Mouse (Mus musculus) hindbrain, embryonic 12.5 days (tissue): ENCODE results near the gene Dtx1. TPM values are rescaled to one million over a fixed set of nuclear protein-coding genes. Genes with fewer than 3 reads are reported as not detected.

Experiments used
- ATAC-seq: fragments of 200-750 bp; cut with Nextera tagmentation; 2 replicates; pipeline ENCODE4 v1.8.0; 2017; ENCODE audit warnings: moderate TSS enrichment; ENCODE audit not compliant: low FRiP score
- H3K27ac ChIP-seq: fragments of 300-500 bp; sonication (generic); 2 replicates; pipeline ENCODE4 v1.5.1; 2016; ENCODE audit warnings: mild to moderate bottlenecking
- H3K27me3 ChIP-seq: fragments of 300-500 bp; sonication (generic); 2 replicates; pipeline ENCODE4 v1.6.1; 2016; ENCODE audit warnings: mild to moderate bottlenecking
- H3K36me3 ChIP-seq: fragments of 300-500 bp; sonication (generic); 2 replicates; pipeline ENCODE4 v1.6.1; 2016; ENCODE audit warnings: mild to moderate bottlenecking
- H3K4me1 ChIP-seq: fragments of 300-500 bp; sonication (generic); 2 replicates; pipeline ENCODE4 v1.6.1; 2016
- H3K4me2 ChIP-seq: fragments of 300-500 bp; sonication (generic); replicated peaks from 2 replicates; pipeline ENCODE4 v1.6.1; 2016; ENCODE audit warnings: mild to moderate bottlenecking
- H3K4me3 ChIP-seq: fragments of 300-500 bp; sonication (generic); 2 replicates; pipeline ENCODE4 v1.5.1; 2016; ENCODE audit warnings: mild to moderate bottlenecking
- H3K9ac ChIP-seq: fragments of 300-500 bp; sonication (generic); 2 replicates; pipeline ENCODE4 v1.6.1; 2016; ENCODE audit warnings: mild to moderate bottlenecking, moderate library complexity
- H3K9me3 ChIP-seq: fragments of 300-500 bp; sonication (generic); replicated peaks from 2 replicates; pipeline ENCODE4 v1.6.1; 2016; ENCODE audit warnings: mild to moderate bottlenecking
- WGBS: fragments of 180-500 bp; shearing (Covaris S2); methylation state at CpG from one replicate; pipeline ENCODE4 v1.1.7; 2016; 5-methylcytosine and 5-hydroxymethylcytosine counted together
- polyA plus RNA-seq: library from polyadenylated mRNA; unstranded; fragments of >200 nt; fragmentation: Nextera tagmentation; extraction: Ambion mirVana; gene quantifications from 2 replicates; pipeline ENCODE4 v1.2.1, GENCODE M21; 2016

The Dtx1 gene
- 23.0 and 25.6 TPM in 2 replicates for polyA plus RNA-seq

- Histone ChIP-seq H3K9ac (peak within 1 kb of the TSS; percentile 82), H3K27me3 (peaks cover 78% of the 10 kb centered on the region), H3K36me3 (no peaks in the 10 kb centered on the region), H3K4me1 (peaks cover 47% of the 10 kb centered on the region), H3K27ac (peak within 1 kb of the TSS; percentile 79), H3K4me3 (peak within 1 kb of the TSS; percentile 54), H3K4me2 (peak within 1 kb of the TSS; percentile 90), H3K9me3 (no peaks in the 10 kb centered on the region)
- 21% methylated on average over 3 of the region's 3 CpGs for WGBS
- no peak for ATAC-seq
Measured at GRCm38 (mm10) chr5:120711827-120712226, at the start of gene Dtx1. Dtx1 (minus strand) TSS chr5:120711927.

- 88% methylated on average over 4 of the region's 4 CpGs for WGBS
- Histone ChIP-seq H3K36me3 (no peaks in the 10 kb centered on the region), H3K9ac (no peak overlapping the region), H3K4me2 (no peak overlapping the region), H3K27me3 (peaks cover 2% of the 10 kb centered on the region; the same call in 1 of the 2 replicates), H3K27ac (no peak overlapping the region), H3K4me1 (no peaks in the 10 kb centered on the region), H3K9me3 (no peaks in the 10 kb centered on the region), H3K4me3 (no peak overlapping the region)
- no peak for ATAC-seq
Measured at GRCm38 (mm10) chr5:120754215-120754614, 42.5 kb upstream of the Dtx1 start.

GRCm38 (mm10) chr5:120752786-120753185, 41.1 kb upstream of the Dtx1 start:
- H3K27ac ChIP-seq, result no peak overlapping the region
- no peak overlapping the region for H3K9ac ChIP-seq
- no peak overlapping the region for H3K4me3 ChIP-seq
- no peaks in the 10 kb centered on the region for H3K4me1 ChIP-seq
- H3K27me3 ChIP-seq, result 0 out of 2 replicates have a peak, but pooled peaks cover 2% of the 10 kb centered on the region
- H3K4me2 ChIP-seq, result no peak overlapping the region
- ATAC-seq, result no peak
- no peaks in the 10 kb centered on the region for H3K36me3 ChIP-seq
- 78% methylated on average over 3 of the region's 3 CpGs for WGBS
- H3K9me3 ChIP-seq, result no peaks in the 10 kb centered on the region

GRCm38 (mm10) chr5:120751206-120751605, 39.5 kb upstream of the Dtx1 start:
- no peak overlapping the region for H3K27ac ChIP-seq
- 0 out of 2 replicates have a peak, but pooled peaks cover 2% of the 10 kb centered on the region for H3K27me3 ChIP-seq
- H3K4me2 ChIP-seq, result no peak overlapping the region
- WGBS, result 78% methylated on average over 3 of the region's 3 CpGs
- H3K36me3 ChIP-seq, result no peaks in the 10 kb centered on the region
- no peak overlapping the region for H3K9ac ChIP-seq
- no peak for ATAC-seq
- H3K4me3 ChIP-seq, result no peak overlapping the region
- no peaks in the 10 kb centered on the region for H3K9me3 ChIP-seq
- no peaks in the 10 kb centered on the region for H3K4me1 ChIP-seq

- 67% methylated on average over 5 of the region's 5 CpGs for WGBS
- Histone ChIP-seq H3K27ac (no peak within 1 kb of the TSS), H3K4me2 (no peak within 1 kb of the TSS), H3K36me3 (no peaks in the 10 kb centered on the region), H3K27me3 (no peaks in the 10 kb centered on the region), H3K9ac (no peak within 1 kb of the TSS), H3K4me3 (no peak within 1 kb of the TSS), H3K9me3 (no peaks in the 10 kb centered on the region), H3K4me1 (no peaks in the 10 kb centered on the region)
- no peak for ATAC-seq
Measured at GRCm38 (mm10) chr5:120749688-120750087, 38.0 kb upstream of the Dtx1 start, which contains the start of gene Oas2. Oas2 (minus strand) TSS chr5:120749853.

GRCm38 (mm10) chr5:120746451-120746850, 34.7 kb upstream of the Dtx1 start:
- Histone ChIP-seq H3K27ac (no peak overlapping the region), H3K9me3 (no peaks in the 10 kb centered on the region), H3K4me2 (no peak overlapping the region), H3K4me1 (no peaks in the 10 kb centered on the region), H3K9ac (no peak overlapping the region), H3K4me3 (no peak overlapping the region), H3K36me3 (no peaks in the 10 kb centered on the region), H3K27me3 (peaks cover 3% of the 10 kb centered on the region; the same call in 1 of the 2 replicates)
- no peak for ATAC-seq
- WGBS, result 20% methylated on average over 5 of the region's 5 CpGs

GRCm38 (mm10) chr5:120742125-120742524, 30.4 kb upstream of the Dtx1 start:
- Histone ChIP-seq H3K27ac (no peak overlapping the region), H3K36me3 (no peaks in the 10 kb centered on the region), H3K9me3 (no peaks in the 10 kb centered on the region), H3K27me3 (peaks cover 3% of the 10 kb centered on the region; the same call in 1 of the 2 replicates), H3K4me2 (no peak overlapping the region), H3K9ac (no peak overlapping the region), H3K4me1 (no peaks in the 10 kb centered on the region), H3K4me3 (no peak overlapping the region)
- 36% methylated on average over 4 of the region's 4 CpGs for WGBS
- ATAC-seq, result no peak

GRCm38 (mm10) chr5:120734380-120734990, 22.8 kb upstream of the Dtx1 start:
- no peak for ATAC-seq
- WGBS, result 70% methylated on average over 14 of the region's 14 CpGs

GRCm38 (mm10) chr5:120733696-120734095, 22.0 kb upstream of the Dtx1 start:
- WGBS, result 85% methylated on average over 3 of the region's 3 CpGs
- no peak overlapping the region for H3K4me2 ChIP-seq
- H3K27ac ChIP-seq, result no peak overlapping the region
- H3K27me3 ChIP-seq, result no peaks in the 10 kb centered on the region
- H3K36me3 ChIP-seq, result no peaks in the 10 kb centered on the region
- 0 out of 2 replicates have a peak, but pooled peaks cover 3% of the 10 kb centered on the region for H3K4me1 ChIP-seq
- no peak for ATAC-seq
- H3K9ac ChIP-seq, result no peak overlapping the region
- H3K4me3 ChIP-seq, result no peak overlapping the region
- H3K9me3 ChIP-seq, result no peaks in the 10 kb centered on the region

More at GRCm38 (mm10) chr5:120734380-120734990, 22.8 kb upstream of the Dtx1 start:
- Histone ChIP-seq H3K4me1 (0 out of 2 replicates have a peak, but pooled peaks cover 3% of the 10 kb centered on the region), H3K9me3 (no peaks in the 10 kb centered on the region), H3K9ac (no peak overlapping the region), H3K27me3 (no peaks in the 10 kb centered on the region), H3K4me3 (no peak overlapping the region), H3K27ac (no peak overlapping the region), H3K36me3 (no peaks in the 10 kb centered on the region), H3K4me2 (no peak overlapping the region)

- Histone ChIP-seq H3K9me3 (no peaks in the 10 kb centered on the region), H3K4me1 (0 out of 2 replicates have a peak, but pooled peaks cover 3% of the 10 kb centered on the region), H3K9ac (no peak overlapping the region), H3K4me2 (no peak overlapping the region), H3K27me3 (no peaks in the 10 kb centered on the region), H3K36me3 (no peaks in the 10 kb centered on the region), H3K4me3 (no peak overlapping the region), H3K27ac (no peak overlapping the region)
- WGBS, result 63% methylated on average over 1 of the region's 1 CpGs
- ATAC-seq, result no peak
Measured at GRCm38 (mm10) chr5:120732740-120733139, 21.0 kb upstream of the Dtx1 start.

GRCm38 (mm10) chr5:120729319-120729718, 17.6 kb upstream of the Dtx1 start:
- Histone ChIP-seq H3K9ac (no peak overlapping the region), H3K27me3 (no peaks in the 10 kb centered on the region), H3K4me1 (no peaks in the 10 kb centered on the region), H3K36me3 (no peaks in the 10 kb centered on the region), H3K27ac (no peak overlapping the region), H3K4me2 (no peak overlapping the region), H3K4me3 (no peak overlapping the region), H3K9me3 (no peaks in the 10 kb centered on the region)
- WGBS, result 77% methylated on average over 10 of the region's 10 CpGs
- ATAC-seq, result no peak

GRCm38 (mm10) chr5:120725811-120726455, 14.2 kb upstream of the Dtx1 start:
- WGBS, result 51% methylated on average over 12 of the region's 12 CpGs
- ATAC-seq, result no peak

More at GRCm38 (mm10) chr5:120725811-120726455, 14.2 kb upstream of the Dtx1 start:
- Histone ChIP-seq H3K9me3 (no peaks in the 10 kb centered on the region), H3K4me1 (no peaks in the 10 kb centered on the region), H3K4me3 (no peak overlapping the region), H3K4me2 (no peak overlapping the region), H3K36me3 (no peaks in the 10 kb centered on the region), H3K9ac (no peak overlapping the region), H3K27ac (no peak overlapping the region), H3K27me3 (no peaks in the 10 kb centered on the region)
